Mouse (Mus musculus) cerebellum, adult 9-10 months (tissue): ENCODE measurements around the gene Pdzd2.

Experiments used
- DNase-seq: peaks from one replicate; pipeline ENCODE4 v3.0.0; 2022

Gene Pdzd2

DNA sequence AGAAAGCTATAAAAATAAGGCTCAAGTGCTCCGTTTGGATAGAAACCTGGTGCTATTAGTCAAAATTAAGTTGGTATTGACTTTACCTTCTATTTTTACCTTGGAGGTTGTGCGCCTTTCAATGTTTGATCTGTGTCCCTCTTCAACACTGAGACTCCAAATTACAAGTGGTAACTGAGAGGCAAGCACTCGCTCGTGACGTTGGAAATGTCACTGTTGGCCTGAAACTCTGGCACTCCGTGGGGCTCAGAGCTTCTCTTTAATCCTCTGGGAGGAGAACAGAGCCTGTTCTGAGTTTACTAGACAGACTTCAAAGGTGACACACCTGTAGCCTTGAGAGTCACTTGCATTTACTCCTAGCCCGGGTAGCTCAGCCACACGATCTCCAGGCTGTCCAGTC lies 120.5 kb downstream of the Pdzd2 start:
- no peak for DNase-seq

- DNase-seq = no peak
Observed at GRCm38 (mm10) chr15:12617651-12618050, 122.1 kb downstream of the Pdzd2 start.

DNA sequence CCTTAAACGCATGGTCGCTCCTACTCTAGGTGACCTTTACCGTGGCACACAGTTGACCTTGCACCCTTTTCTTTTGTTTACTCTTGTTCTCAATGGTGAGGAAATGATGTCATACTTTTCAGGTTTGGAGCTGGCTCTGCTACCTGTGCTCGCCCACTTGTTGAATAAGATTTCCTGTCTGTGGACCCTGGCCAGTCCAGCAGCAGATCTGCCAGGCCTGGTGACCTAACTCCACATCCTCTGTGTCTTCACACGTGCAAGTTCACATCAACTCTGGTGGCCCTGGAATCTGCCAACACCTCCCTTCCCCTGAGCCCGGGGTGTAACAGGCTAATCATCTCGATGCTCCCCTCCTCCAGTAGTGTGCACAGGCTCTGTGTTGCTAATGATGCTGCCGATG lies 122.5 kb downstream of the Pdzd2 start:
- no peak for DNase-seq

- DNase-seq = no peak
Observed at GRCm38 (mm10) chr15:12614944-12615878, 124.5 kb downstream of the Pdzd2 start.

- no peak for DNase-seq
Observed at GRCm38 (mm10) chr15:12614011-12614410, 125.7 kb downstream of the Pdzd2 start.

- DNase-seq = no peak
Observed at GRCm38 (mm10) chr15:12612944-12613675, 126.6 kb downstream of the Pdzd2 start.

DNA sequence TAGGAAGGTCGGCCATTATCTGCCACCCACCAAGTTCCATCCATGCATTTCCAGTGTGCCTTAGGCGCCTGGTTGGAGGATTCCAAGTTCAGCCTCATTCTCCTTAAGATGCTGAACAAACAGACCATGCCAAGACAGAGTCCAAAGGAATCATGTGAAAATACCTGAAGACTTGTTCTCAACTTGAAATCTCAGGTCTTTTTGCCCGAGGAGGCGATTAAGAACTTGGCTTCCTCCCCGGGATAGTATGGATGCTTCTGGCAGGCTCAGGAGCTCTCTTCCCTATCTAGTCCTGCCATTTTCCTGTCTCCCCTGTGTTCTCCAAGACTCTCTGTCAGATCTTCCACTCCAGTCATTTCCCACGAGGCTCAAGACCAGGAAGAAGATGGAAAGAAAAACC lies 131.6 kb downstream of the Pdzd2 start:
- DNase-seq = no peak

GRCm38 (mm10) chr15:12606306-12606705 lies 133.4 kb downstream of the Pdzd2 start:
- no peak for DNase-seq

GRCm38 (mm10) chr15:12605239-12605993 lies 134.3 kb downstream of the Pdzd2 start:
- DNase-seq = no peak

DNA sequence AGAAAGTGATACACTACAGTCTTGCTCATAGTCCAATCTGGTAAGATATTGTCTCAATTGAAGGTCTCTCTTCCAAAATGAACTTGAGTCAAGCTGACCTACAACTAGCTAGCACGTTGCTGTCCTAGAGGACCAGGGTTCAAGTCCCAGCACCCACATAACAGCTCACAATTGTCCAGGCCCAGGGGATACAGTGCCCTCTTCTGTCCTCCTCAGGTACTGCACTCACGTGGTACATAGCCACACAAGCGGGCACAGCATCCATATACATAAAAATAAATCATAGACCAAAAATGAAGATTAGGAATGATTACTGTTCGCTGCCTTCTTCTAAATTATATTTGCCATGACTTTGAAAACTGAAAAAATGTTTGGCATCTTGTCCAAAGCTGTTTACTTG lies 136.1 kb downstream of the Pdzd2 start:
- no peak for DNase-seq

- DNase-seq = no peak
Observed at GRCm38 (mm10) chr15:12593094-12593493, 146.6 kb downstream of the Pdzd2 start.

- no peak for DNase-seq
Observed at GRCm38 (mm10) chr15:12592628-12593027, 147.1 kb downstream of the Pdzd2 start.

DNA sequence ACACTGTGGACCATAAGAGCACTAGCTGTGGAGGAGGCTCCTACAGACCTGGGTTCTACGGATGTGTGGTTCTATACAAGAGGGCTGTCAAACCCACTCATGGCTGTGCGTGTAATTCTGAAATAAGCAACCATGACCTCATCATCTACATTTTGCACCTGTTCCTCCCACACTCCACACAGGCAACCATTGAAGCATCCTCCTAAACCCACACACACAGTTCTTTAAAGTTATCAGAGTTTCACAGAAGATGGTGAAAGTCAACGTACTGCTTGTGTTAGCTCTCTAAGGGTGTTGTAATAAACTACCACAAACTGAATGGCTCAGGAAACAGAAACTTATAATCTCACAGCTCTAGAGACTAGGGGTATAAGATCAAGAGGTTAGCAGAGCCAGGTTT lies 151.1 kb downstream of the Pdzd2 start:
- DNase-seq = no peak

- DNase-seq = no peak
Observed at GRCm38 (mm10) chr15:12586852-12587424, 152.8 kb downstream of the Pdzd2 start.

- DNase-seq = peak; percentile 48
Observed at GRCm38 (mm10) chr15:12586154-12586553, 153.6 kb downstream of the Pdzd2 start.

GRCm38 (mm10) chr15:12583051-12583450 lies 156.7 kb downstream of the Pdzd2 start:
- no peak for DNase-seq

- DNase-seq = no peak
Observed at GRCm38 (mm10) chr15:12582471-12582870, 157.3 kb downstream of the Pdzd2 start.

GRCm38 (mm10) chr15:12579196-12579595 lies 160.5 kb downstream of the Pdzd2 start:
- no peak for DNase-seq

- peak; percentile 40 for DNase-seq
Observed at GRCm38 (mm10) chr15:12578276-12578675, 161.4 kb downstream of the Pdzd2 start.

DNA sequence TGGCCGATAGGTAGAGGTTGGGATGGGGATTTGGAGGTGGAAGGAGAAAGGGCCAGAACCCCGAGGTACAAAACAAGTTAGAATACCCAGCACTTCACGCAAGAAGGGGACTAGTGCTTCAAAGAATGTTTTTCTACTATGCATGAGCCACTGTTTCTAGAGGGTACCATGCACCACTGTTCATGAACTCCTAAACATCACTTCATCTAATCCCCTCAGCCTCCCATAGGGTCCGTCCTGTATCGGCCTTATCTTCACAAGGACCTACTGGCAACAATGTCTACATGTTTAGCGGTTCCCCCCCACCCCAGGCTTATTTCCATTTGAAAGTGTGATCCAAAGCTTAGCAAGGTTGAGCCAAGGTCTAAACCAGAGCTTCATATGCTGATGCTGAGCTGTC lies 162.0 kb downstream of the Pdzd2 start:
- no peak for DNase-seq

DNA sequence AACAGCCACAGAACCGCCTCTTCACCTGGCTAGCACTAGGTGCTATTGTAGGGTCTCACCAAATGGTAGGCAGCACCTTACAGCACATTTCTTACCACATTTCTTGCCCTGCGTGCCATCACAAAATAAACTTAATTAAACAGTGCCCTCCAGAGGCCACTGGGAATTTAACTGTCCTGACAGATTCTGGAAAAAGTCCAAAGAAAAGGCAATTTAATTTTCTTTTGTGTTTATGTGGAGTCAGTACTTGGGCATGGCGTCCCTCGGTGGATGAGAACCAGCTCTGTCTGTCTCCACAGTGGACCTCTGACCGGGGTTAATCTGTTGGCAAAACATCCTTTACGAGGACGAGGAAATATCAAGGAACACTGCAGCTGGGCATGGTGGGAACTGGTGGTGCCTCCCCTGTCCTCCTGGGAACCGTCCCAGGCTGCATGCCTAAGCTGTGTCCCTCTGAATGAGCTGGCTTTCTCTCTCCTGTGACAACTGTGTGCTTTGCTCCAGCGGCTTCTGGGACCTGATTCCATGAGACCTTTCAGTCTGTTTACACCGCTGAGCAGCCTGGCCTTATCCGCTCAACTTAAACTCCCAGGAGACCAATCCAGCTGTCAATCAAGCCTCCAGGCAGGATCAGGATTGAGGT lies 162.5 kb downstream of the Pdzd2 start:
- peak; percentile 67 for DNase-seq

DNA sequence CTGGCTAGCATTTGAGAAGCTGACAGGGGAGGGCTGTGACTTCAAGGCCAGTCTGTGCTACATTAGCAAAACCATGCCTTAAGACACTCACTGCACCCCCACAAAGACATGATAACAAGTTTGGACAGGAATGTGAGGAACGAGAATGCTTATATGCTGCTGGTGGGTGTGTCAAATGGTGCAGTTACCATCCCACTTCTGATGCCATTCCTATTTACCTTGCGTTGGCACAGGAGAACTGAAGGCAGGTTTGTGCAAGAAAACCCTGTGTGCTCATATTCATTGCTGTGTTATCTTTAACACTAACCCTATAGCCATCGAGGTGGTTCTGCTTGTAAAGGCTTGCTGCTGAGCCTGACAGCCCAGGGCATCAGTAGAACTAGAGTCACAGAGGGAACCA lies 166.1 kb downstream of the Pdzd2 start:
- DNase-seq = no peak
